Mouse (Mus musculus) neural tube, embryonic 14.5 days (tissue): Measurements from ENCODE around the gene Rtraf. TPM values are rescaled to one million over a fixed set of nuclear protein-coding genes. Genes with fewer than 3 reads are reported as not detected.
A peak's percentile ranks its signal among the peaks of the same experiment; 100 is the strongest.
"Not testable (repeated sequence)": the region's sequence is repeated elsewhere in the genome, so short reads cannot be mapped to it uniquely, and the experiment has no call there.

Experiments used
- ATAC-seq: fragments of 200-750 bp; cut with Nextera tagmentation; 2 replicates; pipeline ENCODE4 v1.8.0; 2017; ENCODE audit warnings: low read depth, mild to moderate bottlenecking, moderate TSS enrichment, moderate library complexity
- H3K27ac ChIP-seq: fragments of 300-500 bp; sonication (generic); 2 replicates; pipeline ENCODE4 v1.5.1; 2014; ENCODE audit warnings: low read depth, mild to moderate bottlenecking, control low read depth, low read length, moderate library complexity, mixed read lengths
- H3K27me3 ChIP-seq: fragments of 300-500 bp; sonication (generic); 2 replicates; pipeline ENCODE4 v1.6.1; 2014; ENCODE audit warnings: low read length; ENCODE audit not compliant: control insufficient read depth, insufficient read depth
- H3K36me3 ChIP-seq: fragments of 300-500 bp; sonication (generic); 2 replicates; pipeline ENCODE4 v1.6.1; 2014; ENCODE audit warnings: low read length, mixed read lengths; ENCODE audit not compliant: control insufficient read depth, insufficient read depth
- H3K4me1 ChIP-seq: fragments of 300-500 bp; sonication (generic); 2 replicates; pipeline ENCODE4 v1.6.1; 2014; ENCODE audit warnings: low read length; ENCODE audit not compliant: control insufficient read depth, insufficient read depth
- H3K4me2 ChIP-seq: fragments of 300-500 bp; sonication (generic); 2 replicates; pipeline ENCODE4 v1.6.1; 2014; ENCODE audit warnings: mild to moderate bottlenecking, low read depth, low read length, control low read depth
- H3K4me3 ChIP-seq: fragments of 300-500 bp; sonication (generic); 2 replicates; pipeline ENCODE4 v1.5.1; 2014; ENCODE audit warnings: low read depth, low read length, control low read depth, mixed read lengths
- H3K9ac ChIP-seq: fragments of 300-500 bp; sonication (generic); replicated peaks from 2 replicates; pipeline ENCODE4 v1.6.1; 2014; ENCODE audit warnings: low read depth, mild to moderate bottlenecking, control low read depth, low read length, mixed read lengths
- H3K9me3 ChIP-seq: fragments of 300-500 bp; sonication (generic); 2 replicates; pipeline ENCODE4 v1.6.1; 2016; ENCODE audit warnings: low read length; ENCODE audit not compliant: control insufficient read depth
- WGBS: fragments of 180-500 bp; shearing (Covaris S2); extraction: QIAGEN DNeasy Blood & Tissue Kit; methylation state at CpG from one replicate; pipeline ENCODE4 v1.1.7; 2014; 5-methylcytosine and 5-hydroxymethylcytosine counted together
- polyA plus RNA-seq: library from polyadenylated mRNA; unstranded; fragments of >200 nt; fragmentation: Nextera tagmentation; extraction: Ambion mirVana; gene quantifications from 2 replicates; pipeline ENCODE4 v1.2.1, GENCODE M21; 2014

The Rtraf gene
- polyA plus RNA-seq = 162 and 187 TPM in 2 replicates

DNA sequence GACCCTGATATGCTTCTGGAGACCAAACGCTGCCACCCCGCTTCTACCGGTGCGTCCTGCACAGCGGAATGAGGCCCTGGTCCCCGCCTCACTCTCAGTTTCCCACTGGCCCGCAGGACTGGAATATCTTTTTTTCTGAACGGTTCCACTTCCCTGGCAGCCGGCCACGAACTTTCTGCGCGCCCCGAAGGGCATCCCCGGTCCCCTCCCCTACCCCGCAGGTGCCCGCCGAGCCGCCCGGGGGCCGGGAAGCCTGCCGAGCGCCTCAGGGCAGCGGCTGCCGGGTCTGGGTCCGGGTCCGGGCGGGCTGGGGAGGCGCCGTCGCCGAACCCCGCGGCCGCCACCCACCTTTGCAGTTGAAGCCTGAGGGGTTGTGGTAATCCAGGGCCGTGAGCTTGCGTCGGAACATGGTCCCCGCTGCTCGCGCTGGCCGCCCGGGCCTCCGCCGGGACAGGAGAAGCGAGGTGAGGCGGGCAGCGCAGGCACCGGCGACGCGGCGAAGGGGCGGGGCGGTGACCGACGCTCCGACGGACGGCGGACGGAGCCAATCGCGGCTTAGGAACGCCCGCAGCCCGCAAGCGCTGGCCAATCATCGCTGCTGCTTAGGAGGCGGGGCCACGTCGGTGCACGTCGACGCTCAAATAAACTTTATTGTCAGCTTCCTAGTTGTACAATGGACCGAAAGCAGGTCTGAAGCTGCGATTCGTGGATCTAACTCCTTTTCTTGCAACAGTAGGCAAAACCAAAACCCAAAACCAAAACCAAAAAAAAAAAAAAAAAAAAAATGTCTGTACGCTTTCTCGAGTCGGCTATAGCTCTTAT is at the start of gene Rtraf:
Gene Rtraf, minus strand, starts transcription at position 504 of the 822 bp plus-strand sequence.
- Histone ChIP-seq H3K4me2 (peak within 1 kb of the TSS; percentile 86), H3K9me3 (no peaks in the 10 kb centered on the region), H3K27ac (peak within 1 kb of the TSS; percentile 86), H3K27me3 (no peaks in the 10 kb centered on the region), H3K4me1 (peaks cover 16% of the 10 kb centered on the region), H3K4me3 (peak within 1 kb of the TSS; percentile 95), H3K9ac (peak within 1 kb of the TSS; percentile 84), H3K36me3 (no peaks in the 10 kb centered on the region)
- under 1% methylated on average over 79 of the region's 80 CpGs for WGBS
- ATAC-seq = peak; percentile 99

DNA sequence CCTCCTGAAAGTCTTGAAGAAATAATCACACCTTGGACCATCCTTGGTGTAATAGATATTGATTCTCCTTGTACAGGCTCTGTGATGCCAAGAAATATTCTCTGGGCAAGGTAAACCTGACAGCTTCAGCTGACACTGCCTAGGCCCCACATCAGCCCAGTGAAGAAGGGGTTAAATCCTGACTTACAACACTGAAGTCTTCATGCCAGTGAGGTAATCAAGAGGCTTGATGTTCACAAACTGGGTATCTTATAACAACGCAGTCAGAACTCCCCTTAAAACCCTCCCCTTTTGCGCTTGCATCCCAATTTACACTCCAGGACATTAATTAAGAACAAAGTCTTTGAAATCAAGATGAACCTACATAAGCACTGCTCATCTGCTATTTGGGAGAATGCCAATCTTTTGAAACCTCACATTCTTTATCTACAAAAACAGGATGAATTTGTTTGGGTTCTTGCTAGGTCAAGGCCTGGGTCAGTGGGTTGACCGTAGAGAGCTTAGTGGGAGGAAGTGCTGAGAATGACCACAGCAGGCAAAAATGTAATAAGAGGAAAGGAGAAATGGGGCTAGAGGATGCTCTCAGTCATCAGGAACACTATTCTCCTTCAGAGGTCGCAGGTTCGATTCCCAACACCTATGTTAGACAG is 43.8 kb upstream of the Rtraf start:
- Histone ChIP-seq H3K27ac (no peak overlapping the region), H3K36me3 (no peaks in the 10 kb centered on the region), H3K4me2 (no peak overlapping the region), H3K9ac (no peak overlapping the region), H3K4me3 (no peak overlapping the region), H3K9me3 (no peaks in the 10 kb centered on the region), H3K27me3 (no peaks in the 10 kb centered on the region), H3K4me1 (no peaks in the 10 kb centered on the region)
- no peak for ATAC-seq
- WGBS = 78% methylated on average over 5 of the region's 5 CpGs

DNA sequence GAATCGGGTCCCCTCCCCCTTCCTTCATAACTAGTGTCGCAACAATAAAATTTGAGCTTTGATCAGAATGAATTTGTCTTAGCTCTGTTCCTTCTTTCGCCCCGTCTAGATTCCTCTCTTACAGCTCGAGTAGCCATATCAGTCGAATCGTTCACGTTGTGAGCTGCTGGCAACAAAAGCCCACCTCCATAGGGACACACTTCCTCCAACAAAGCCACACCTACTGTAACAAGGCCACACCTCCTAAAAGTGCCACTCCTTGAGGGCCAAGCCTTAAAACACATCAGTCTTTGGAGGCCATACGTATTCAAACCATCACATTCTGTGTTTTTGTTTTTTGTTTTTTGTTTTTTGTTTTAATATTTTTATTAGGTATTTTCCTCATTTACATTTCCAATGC is 41.5 kb upstream of the Rtraf start:
- ATAC-seq = not testable (repeated sequence)

DNA sequence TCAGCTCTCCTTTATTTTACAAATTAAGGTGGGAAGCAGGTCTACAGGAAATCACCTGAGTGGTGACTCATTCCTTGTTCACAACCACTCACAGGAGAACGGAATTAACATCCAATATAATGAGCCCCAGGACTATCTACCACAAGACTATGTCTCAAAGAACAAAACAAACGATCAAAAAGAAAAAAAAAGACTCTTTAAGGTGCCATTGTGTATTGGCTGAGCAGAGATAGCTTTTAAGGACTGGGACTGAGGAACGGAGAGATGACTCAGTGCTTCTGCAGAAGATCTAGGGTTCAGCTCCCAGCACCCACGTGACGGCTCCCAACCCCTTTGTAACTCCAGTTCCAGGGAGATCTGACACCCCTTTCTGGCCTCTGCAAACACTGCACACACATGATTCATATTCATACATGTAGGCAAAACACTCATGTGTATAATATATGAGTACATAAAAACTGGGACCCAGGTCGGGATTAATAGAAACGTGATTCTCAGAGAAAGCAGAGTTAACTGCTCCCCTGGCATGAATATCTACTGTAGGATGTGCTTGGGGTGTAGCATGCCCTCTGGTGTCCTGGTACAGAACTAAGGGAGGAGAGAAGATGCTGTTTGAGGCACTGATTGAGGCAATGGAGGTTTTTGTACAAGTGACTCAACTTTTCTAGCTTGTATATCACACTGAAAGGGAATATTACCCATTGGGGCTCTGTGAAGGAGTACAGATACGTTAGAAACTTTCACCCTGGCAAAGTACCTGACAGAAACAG is 37.9 kb upstream of the Rtraf start:
- no peaks in the 10 kb centered on the region for H3K9me3 ChIP-seq
- H3K9ac ChIP-seq = no peak overlapping the region
- H3K4me1 ChIP-seq = no peaks in the 10 kb centered on the region
- no peak overlapping the region for H3K4me3 ChIP-seq
- no peaks in the 10 kb centered on the region for H3K27me3 ChIP-seq
- ATAC-seq = no peak
- H3K36me3 ChIP-seq = no peaks in the 10 kb centered on the region
- H3K4me2 ChIP-seq = no peak overlapping the region
- H3K27ac ChIP-seq = no peak overlapping the region
- 85% methylated on average over 8 of the region's 8 CpGs for WGBS

More for the DNA sequence above, 41.5 kb upstream of the Rtraf start:
- not testable (repeated sequence) for H3K4me2 ChIP-seq, H3K27ac ChIP-seq, H3K36me3 ChIP-seq, H3K4me3 ChIP-seq, H3K9ac ChIP-seq, H3K4me1 ChIP-seq, H3K9me3 ChIP-seq, H3K27me3 ChIP-seq
- WGBS = 90% methylated on average over 9 of the region's 9 CpGs

DNA sequence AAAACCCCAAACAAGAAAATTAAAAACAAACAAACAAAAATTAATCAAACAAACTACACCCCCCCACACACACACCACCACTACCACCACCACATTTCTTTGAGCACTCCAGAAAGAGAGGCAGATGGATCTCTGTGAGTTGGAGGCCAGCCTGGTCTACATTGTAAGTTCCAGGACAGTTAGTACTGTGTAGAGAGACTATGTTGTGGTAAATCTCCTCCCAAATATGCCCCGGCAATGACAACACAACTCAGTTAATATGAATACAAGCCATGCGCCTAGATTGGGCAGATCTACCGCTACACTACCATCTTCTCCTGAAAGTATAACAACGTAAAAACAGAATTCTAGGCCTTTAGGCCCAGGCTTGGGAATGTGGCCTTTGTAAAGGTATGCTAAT is 36.7 kb upstream of the Rtraf start:
- H3K27ac ChIP-seq = no peak overlapping the region
- no peaks in the 10 kb centered on the region for H3K4me1 ChIP-seq
- H3K9ac ChIP-seq = no peak overlapping the region
- H3K36me3 ChIP-seq = no peaks in the 10 kb centered on the region
- no peak overlapping the region for H3K4me3 ChIP-seq
- 89% methylated on average over 4 of the region's 4 CpGs for WGBS
- H3K9me3 ChIP-seq = no peaks in the 10 kb centered on the region
- ATAC-seq = no peak
- H3K27me3 ChIP-seq = no peaks in the 10 kb centered on the region
- H3K4me2 ChIP-seq = no peak overlapping the region

DNA sequence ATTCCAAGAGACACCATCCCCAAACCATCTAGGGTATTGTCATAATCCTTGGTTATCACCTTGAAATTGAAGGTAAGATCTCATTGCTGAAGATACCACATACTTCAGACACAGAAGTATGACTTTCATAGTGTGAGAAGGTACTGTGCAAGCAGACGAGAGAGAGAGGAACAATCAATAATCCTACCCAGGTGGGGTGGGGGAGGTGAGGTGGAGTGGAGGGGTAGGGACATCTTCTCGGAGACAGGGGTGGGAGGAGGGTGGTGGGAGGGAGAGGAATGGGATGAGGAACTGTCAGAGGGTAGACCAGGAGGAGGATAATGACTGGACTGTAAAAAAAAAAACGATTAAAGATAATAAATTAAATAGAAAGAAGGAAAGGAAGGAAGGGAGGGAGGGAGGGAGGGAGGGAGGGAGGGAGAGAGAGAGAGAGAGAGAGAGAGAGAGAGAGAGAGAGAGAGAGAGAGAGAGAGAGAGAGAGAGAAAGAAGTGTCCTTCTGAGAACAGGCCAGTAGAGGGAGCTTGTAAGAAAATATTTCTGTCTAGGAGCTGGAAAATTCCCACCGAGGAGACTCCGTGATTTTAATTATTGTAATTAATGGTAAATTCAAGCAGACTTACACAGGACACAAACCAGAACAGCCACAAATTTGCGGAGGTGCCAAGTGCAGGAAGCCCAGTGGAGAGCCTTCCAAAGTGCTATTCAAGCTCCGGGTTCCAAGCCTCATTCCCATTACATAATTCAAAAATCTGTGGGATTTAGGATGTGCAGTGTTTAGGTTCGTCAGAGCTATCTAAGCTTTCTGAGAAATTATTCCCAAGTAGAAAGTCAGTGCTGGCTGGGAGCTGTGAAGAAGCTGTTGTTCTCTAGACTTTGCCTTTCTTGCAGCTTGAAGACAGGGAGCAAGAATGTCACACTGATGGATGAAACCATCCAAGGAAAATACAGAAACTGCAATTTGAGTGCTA is 35.5 kb upstream of the Rtraf start:
- ATAC-seq = no peak
- no peaks in the 10 kb centered on the region for H3K36me3 ChIP-seq
- H3K27ac ChIP-seq = no peak overlapping the region
- no peak overlapping the region for H3K4me3 ChIP-seq
- no peaks in the 10 kb centered on the region for H3K4me1 ChIP-seq
- H3K27me3 ChIP-seq = no peaks in the 10 kb centered on the region
- H3K9me3 ChIP-seq = no peaks in the 10 kb centered on the region
- H3K9ac ChIP-seq = no peak overlapping the region
- H3K4me2 ChIP-seq = no peak overlapping the region
- 56% methylated on average over 8 of the region's 8 CpGs for WGBS

DNA sequence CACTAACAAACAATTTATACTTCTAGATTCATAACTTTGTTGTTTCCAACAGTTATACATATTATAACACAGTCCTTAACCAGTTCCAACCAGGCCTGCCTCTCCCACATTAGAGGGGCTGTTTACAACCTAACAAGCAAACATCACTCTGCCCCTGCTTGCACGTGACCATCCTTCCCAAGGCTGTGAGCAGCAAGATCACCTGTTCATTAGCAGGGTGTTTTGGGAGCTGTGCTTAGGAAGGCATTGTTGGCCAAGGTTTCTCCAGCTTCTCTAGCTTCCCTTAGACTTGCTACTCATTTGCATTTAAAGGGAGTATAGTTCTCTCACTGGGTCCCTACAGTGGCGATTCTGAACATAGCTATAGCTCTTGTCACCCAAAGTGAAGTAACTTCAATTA is 34.7 kb upstream of the Rtraf start:
- Histone ChIP-seq H3K9me3 (no peaks in the 10 kb centered on the region), H3K27me3 (no peaks in the 10 kb centered on the region), H3K4me3 (no peak overlapping the region), H3K36me3 (no peaks in the 10 kb centered on the region), H3K4me2 (no peak overlapping the region), H3K4me1 (no peaks in the 10 kb centered on the region), H3K27ac (no peak overlapping the region), H3K9ac (no peak overlapping the region)
- WGBS = 69% methylated on average over 2 of the region's 2 CpGs
- no peak for ATAC-seq

DNA sequence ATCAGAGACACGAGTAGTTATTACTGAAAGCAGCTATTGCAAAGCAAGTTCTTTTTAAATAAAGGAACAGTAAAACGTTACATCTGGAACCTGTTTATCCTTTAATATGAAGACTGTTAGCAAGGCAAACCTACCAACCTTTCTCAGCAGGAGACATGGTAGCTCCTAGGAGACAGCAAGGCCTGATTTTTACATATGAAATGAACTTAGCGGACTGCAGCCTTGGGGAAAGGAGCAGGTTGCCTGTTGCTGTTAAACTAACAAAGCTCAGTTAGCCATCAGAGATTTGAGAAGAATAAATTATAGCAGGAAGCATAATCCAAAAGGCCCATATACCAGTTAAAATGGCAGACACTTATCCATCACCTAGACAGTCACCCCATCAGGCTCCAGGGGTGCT is 29.8 kb upstream of the Rtraf start:
- H3K27ac ChIP-seq = no peak overlapping the region
- no peaks in the 10 kb centered on the region for H3K4me1 ChIP-seq
- no peak overlapping the region for H3K9ac ChIP-seq
- no peaks in the 10 kb centered on the region for H3K27me3 ChIP-seq
- 49% methylated on average over 3 of the region's 3 CpGs for WGBS
- no peak for ATAC-seq
- H3K9me3 ChIP-seq = no peaks in the 10 kb centered on the region
- no peaks in the 10 kb centered on the region for H3K36me3 ChIP-seq
- H3K4me2 ChIP-seq = no peak overlapping the region
- H3K4me3 ChIP-seq = no peak overlapping the region
